Mouse (Mus musculus): ENCODE results near the gene Ciz1. TPM values are rescaled to one million over a fixed set of nuclear protein-coding genes. Genes with fewer than 3 reads are reported as not detected.

The Ciz1 gene
- polyA plus RNA-seq, 2 experiments, result 13.1 to 40.3 TPM

GRCm38 (mm10) chr2:32342539-32343350 lies 9.4 kb upstream of the Ciz1 start:
- TF ChIP-seq CTCF (IDR thresholded peaks at IDR 0.05; ENCODE audit: low read depth), result no peak

DNA sequence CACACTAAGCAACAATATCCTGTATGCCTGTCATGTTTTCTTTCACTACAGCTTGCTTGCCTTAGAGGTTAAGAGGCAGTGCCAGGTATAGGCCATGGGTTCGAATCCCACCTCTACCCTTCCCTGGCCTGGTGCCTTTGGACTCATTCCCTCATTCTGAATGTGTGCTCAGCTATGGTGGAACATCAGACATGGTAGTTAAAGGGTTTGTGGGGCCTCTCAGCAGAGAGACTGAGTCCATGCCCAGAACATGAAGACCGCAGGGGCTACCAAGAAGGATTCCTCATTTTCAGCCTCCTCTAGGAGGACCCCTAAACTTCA lies 8.8 kb upstream of the Ciz1 start:
- no peaks in the 10 kb centered on the region for H3K27me3 ChIP-seq (ENCODE audit: control insufficient read depth, insufficient read depth, low read length)
- ATAC-seq (ENCODE audit: insufficient read depth) (no peak), DNase-seq (ENCODE audit: low read depth in 3 of 3, low spot score in 3 of 3) (no peak)
- no peak overlapping the region for H3K4me2 ChIP-seq (ENCODE audit: low read depth)
- H3K4me3 ChIP-seq (ENCODE audit: insufficient read depth in 1 of 2, low read depth in 2 of 2, low read length in 2 of 2), result no peak overlapping the region
- H3K36me3 ChIP-seq (replicated peaks; ENCODE audit: control insufficient read depth, insufficient read depth, low read depth), result no peaks in the 10 kb centered on the region
- TF ChIP-seq EP300 (IDR thresholded peaks at IDR 0.05; ENCODE audit: low read depth) (no peak), CTCF (IDR thresholded peaks at IDR 0.05; ENCODE audit: low read depth) (no peak)
- no peak overlapping the region for H3K9ac ChIP-seq (replicated peaks)
- no peaks in the 10 kb centered on the region for H3K4me1 ChIP-seq (replicated peaks; ENCODE audit: control insufficient read depth in 2 of 2, insufficient read depth in 2 of 2, low read length in 1 of 2)
- 56% methylated on average over 2 of the region's 2 CpGs for WGBS (ENCODE audit: insufficient replicate concordance)
- no peaks in the 10 kb centered on the region for H3K9me3 ChIP-seq (ENCODE audit: control insufficient read depth, low read length)
- no peak overlapping the region for H3K27ac ChIP-seq

More at GRCm38 (mm10) chr2:32342539-32343350, 9.4 kb upstream of the Ciz1 start:
- no peaks in the 10 kb centered on the region for H3K27me3 ChIP-seq (ENCODE audit: control insufficient read depth, insufficient read depth, low read length)
- H3K4me1 ChIP-seq (replicated peaks; ENCODE audit: control insufficient read depth in 2 of 2, insufficient read depth in 2 of 2, low read length in 1 of 2), result no peaks in the 10 kb centered on the region
- DNase-seq (ENCODE audit: low read depth in 3 of 3, low spot score in 3 of 3) (no peak), ATAC-seq (ENCODE audit: insufficient read depth) (no peak)
- WGBS (ENCODE audit: insufficient replicate concordance), result 55% methylated on average over 6 of the region's 6 CpGs
- no peak overlapping the region for H3K4me3 ChIP-seq (ENCODE audit: insufficient read depth in 1 of 2, low read depth in 2 of 2, low read length in 2 of 2)
- no peaks in the 10 kb centered on the region for H3K9me3 ChIP-seq (ENCODE audit: control insufficient read depth, low read length)
- H3K4me2 ChIP-seq (ENCODE audit: low read depth), result no peak overlapping the region
- no peaks in the 10 kb centered on the region for H3K36me3 ChIP-seq (replicated peaks; ENCODE audit: control insufficient read depth, insufficient read depth, low read depth)
- H3K27ac ChIP-seq, result no peak overlapping the region
- H3K9ac ChIP-seq (replicated peaks), result no peak overlapping the region

DNA sequence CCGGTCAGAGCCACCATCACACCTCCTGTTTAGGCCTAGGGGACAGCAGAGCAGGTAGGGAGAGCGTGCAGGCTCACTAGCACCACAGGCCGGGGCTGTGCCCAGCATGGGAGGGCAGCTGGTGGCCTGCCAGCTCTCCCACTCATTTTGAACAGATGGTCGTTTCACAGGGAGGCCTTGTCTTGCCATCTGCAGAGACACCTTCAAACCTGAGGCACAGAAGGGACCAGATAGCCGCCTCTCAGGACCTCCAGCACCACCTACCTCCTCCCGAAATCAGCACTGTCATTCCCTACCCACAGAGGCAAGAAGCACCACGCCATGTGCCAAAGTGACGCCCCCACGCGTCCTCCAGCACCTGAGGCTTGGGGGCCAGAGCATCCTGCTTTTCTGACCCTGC lies 8.1 kb upstream of the Ciz1 start:
- H3K36me3 ChIP-seq (replicated peaks; ENCODE audit: control insufficient read depth, insufficient read depth, low read depth), result no peaks in the 10 kb centered on the region
- TF ChIP-seq EP300 (IDR thresholded peaks at IDR 0.05; ENCODE audit: low read depth) (no peak), CTCF (IDR thresholded peaks at IDR 0.05; ENCODE audit: low read depth) (no peak)
- no peaks in the 10 kb centered on the region for H3K27me3 ChIP-seq (ENCODE audit: control insufficient read depth, insufficient read depth, low read length)
- H3K4me1 ChIP-seq (replicated peaks; ENCODE audit: control insufficient read depth in 2 of 2, insufficient read depth in 2 of 2, low read length in 1 of 2), result no peaks in the 10 kb centered on the region
- H3K9ac ChIP-seq (replicated peaks), result no peak overlapping the region
- no peaks in the 10 kb centered on the region for H3K9me3 ChIP-seq (ENCODE audit: control insufficient read depth, low read length)
- 56% methylated on average over 10 of the region's 10 CpGs for WGBS (ENCODE audit: insufficient replicate concordance)
- no peak for DNase-seq (ENCODE audit: low read depth in 3 of 3, low spot score in 3 of 3)
- no peak overlapping the region for H3K4me2 ChIP-seq (ENCODE audit: low read depth)
- no peak overlapping the region for H3K4me3 ChIP-seq (ENCODE audit: insufficient read depth in 1 of 2, low read depth in 2 of 2, low read length in 2 of 2)
- ATAC-seq (ENCODE audit: insufficient read depth), result no peak
- H3K27ac ChIP-seq, result no peak overlapping the region

- H3K9me3 ChIP-seq (ENCODE audit: control insufficient read depth, low read length), result no peaks in the 10 kb centered on the region
- no peaks in the 10 kb centered on the region for H3K4me1 ChIP-seq (replicated peaks; ENCODE audit: control insufficient read depth in 2 of 2, insufficient read depth in 2 of 2, low read length in 1 of 2)
- no peak overlapping the region for H3K4me2 ChIP-seq (ENCODE audit: low read depth)
- H3K27ac ChIP-seq, result no peak overlapping the region
- H3K27me3 ChIP-seq (ENCODE audit: control insufficient read depth, insufficient read depth, low read length), result no peaks in the 10 kb centered on the region
- no peak overlapping the region for H3K9ac ChIP-seq (replicated peaks)
- TF ChIP-seq CTCF (IDR thresholded peaks at IDR 0.05; ENCODE audit: low read depth), result no peak
- TF ChIP-seq EP300 (IDR thresholded peaks at IDR 0.05; ENCODE audit: low read depth), result no peak
- 60% methylated on average over 14 of the region's 14 CpGs for WGBS (ENCODE audit: insufficient replicate concordance)
- ATAC-seq (ENCODE audit: insufficient read depth), result no peak
- DNase-seq (ENCODE audit: low read depth in 3 of 3, low spot score in 3 of 3), result no peak
- H3K4me3 ChIP-seq (ENCODE audit: insufficient read depth in 1 of 2, low read depth in 2 of 2, low read length in 2 of 2), result no peak overlapping the region
- no peaks in the 10 kb centered on the region for H3K36me3 ChIP-seq (replicated peaks; ENCODE audit: control insufficient read depth, insufficient read depth, low read depth)
Observed at GRCm38 (mm10) chr2:32344598-32345321, 7.4 kb upstream of the Ciz1 start.

GRCm38 (mm10) chr2:32347019-32347418 lies 5.1 kb upstream of the Ciz1 start:
- no peaks in the 10 kb centered on the region for H3K36me3 ChIP-seq (replicated peaks; ENCODE audit: control insufficient read depth, insufficient read depth, low read depth)
- 42% methylated on average over 6 of the region's 6 CpGs for WGBS (ENCODE audit: insufficient replicate concordance)
- TF ChIP-seq CTCF (IDR thresholded peaks at IDR 0.05; ENCODE audit: low read depth) (no peak), EP300 (IDR thresholded peaks at IDR 0.05; ENCODE audit: low read depth) (no peak)
- no peak for ATAC-seq (ENCODE audit: insufficient read depth)
- no peaks in the 10 kb centered on the region for H3K9me3 ChIP-seq (ENCODE audit: control insufficient read depth, low read length)
- H3K9ac ChIP-seq (replicated peaks), result no peak overlapping the region
- no peak overlapping the region for H3K4me2 ChIP-seq (ENCODE audit: low read depth)
- no peak for DNase-seq (ENCODE audit: low read depth in 3 of 3, low spot score in 3 of 3)
- peaks cover 12% of the 10 kb centered on the region for H3K27me3 ChIP-seq (ENCODE audit: control insufficient read depth, insufficient read depth, low read length)
- no peak overlapping the region for H3K4me3 ChIP-seq (ENCODE audit: insufficient read depth in 1 of 2, low read depth in 2 of 2, low read length in 2 of 2)
- H3K27ac ChIP-seq, result no peak overlapping the region
- no peaks in the 10 kb centered on the region for H3K4me1 ChIP-seq (replicated peaks; ENCODE audit: control insufficient read depth in 2 of 2, insufficient read depth in 2 of 2, low read length in 1 of 2)
